23 mouse cellular contexts compared by ENCODE assay signal in genomic region chr11:10142161-10142560, GRCm38 (mm10).
"Had no signal": no experiment of that assay in that cellular context is flagged by ENCODE, and none has a peak within 500 bp of the region (broad histone marks: within the 10 kb centered on the region; RNA-seq: fewer than 3 reads in every experiment).

No protein-coding gene starts in this region.

- H3K27me3 ChIP-seq: limb, embryonic 12.5 days; limb, embryonic 15.5 days; megakaryocyte, embryonic 14.5 days; midbrain, embryonic 13.5 days; neural tube, embryonic 13.5 days; stomach, embryonic 15.5 days had no signal

- ATAC-seq: liver, postnatal 0 days; lung, postnatal 0 days; midbrain, embryonic 13.5 days; midbrain, embryonic 16.5 days had no signal

- H3K9me3 ChIP-seq: limb, embryonic 12.5 days; limb, embryonic 15.5 days; midbrain, embryonic 10.5 days; midbrain, embryonic 13.5 days; stomach, embryonic 15.5 days had no signal

- H3K36me3 ChIP-seq: limb, embryonic 12.5 days; limb, embryonic 15.5 days; midbrain, embryonic 10.5 days; midbrain, embryonic 13.5 days; neural tube, embryonic 13.5 days; stomach, embryonic 15.5 days had no signal

- H3K4me2 ChIP-seq: limb, embryonic 12.5 days; limb, embryonic 15.5 days; liver, embryonic 11.5 days; lung, embryonic 14.5 days; midbrain, embryonic 13.5 days; neural tube, embryonic 13.5 days; stomach, embryonic 15.5 days had no signal

- H3K27ac ChIP-seq: limb, embryonic 12.5 days; limb, embryonic 15.5 days; liver, embryonic 14.5 days; macrophage; midbrain, embryonic 10.5 days; midbrain, embryonic 13.5 days; neural tube, embryonic 13.5 days; stomach, embryonic 15.5 days had no signal

- DNase-seq: kidney, postnatal 14 days; kidney, postnatal 4 days; left cerebral cortex, postnatal 4 days; liver, postnatal 0 days; lung, embryonic 14.5 days; retina, postnatal 1 day; right cerebral cortex, postnatal 25 days; spleen, adult 18-20 months; thymus, adult 18-20 months; thymus, postnatal 36 days had no signal

- H3K4me1 ChIP-seq: limb, embryonic 12.5 days; limb, embryonic 15.5 days; megakaryocyte, embryonic 14.5 days; midbrain, embryonic 10.5 days; midbrain, embryonic 13.5 days; neural tube, embryonic 13.5 days; stomach, embryonic 15.5 days had no signal

- H3K4me3 ChIP-seq: limb, embryonic 12.5 days; limb, embryonic 15.5 days; megakaryocyte, embryonic 14.5 days; midbrain, embryonic 10.5 days; midbrain, embryonic 13.5 days; myocyte; neural tube, embryonic 13.5 days; stomach, embryonic 15.5 days had no signal

- H3K9ac ChIP-seq: limb, embryonic 12.5 days; limb, embryonic 15.5 days; liver, embryonic 14.5 days; liver, postnatal 0 days; lung, embryonic 14.5 days; midbrain, embryonic 13.5 days; neural tube, embryonic 13.5 days; stomach, embryonic 15.5 days had no signal
